Mouse (Mus musculus) frontal cortex, postnatal 10 days (tissue): ENCODE measurements around the gene Pfkl.
"Not testable (repeated sequence)": the region's sequence is repeated elsewhere in the genome, so short reads cannot be mapped to it uniquely, and the experiment has no call there.

Source experiments
- DNase-seq, 2 experiments: peaks; one replicate each; pipeline ENCODE4 v3.0.0; 2022; ENCODE audit warnings: low spot score in 2 of 2, mixed read lengths in 1 of 2

The Pfkl gene

DNA sequence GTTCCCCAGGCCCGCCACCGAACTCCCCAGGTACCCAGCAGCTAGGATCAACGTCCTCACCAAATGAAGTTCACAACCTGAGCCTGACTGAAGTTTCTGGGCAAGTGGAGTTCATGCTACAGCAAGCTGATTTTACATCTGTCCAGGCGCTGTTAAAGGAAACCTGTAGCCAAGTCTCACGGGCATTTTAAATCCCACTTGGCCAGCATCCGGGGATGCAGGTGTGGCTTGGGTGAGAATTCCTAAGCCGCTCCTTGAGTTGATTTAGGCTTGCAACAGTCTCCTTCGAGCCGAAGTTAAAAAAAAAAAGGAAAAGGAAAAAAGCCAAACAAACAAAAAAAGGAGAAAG is at the start of gene Pfkl:
Gene Pfkl, minus strand, starts transcription at position 139 of the 349 bp plus-strand sequence.
- DNase-seq, result no peak

DNA sequence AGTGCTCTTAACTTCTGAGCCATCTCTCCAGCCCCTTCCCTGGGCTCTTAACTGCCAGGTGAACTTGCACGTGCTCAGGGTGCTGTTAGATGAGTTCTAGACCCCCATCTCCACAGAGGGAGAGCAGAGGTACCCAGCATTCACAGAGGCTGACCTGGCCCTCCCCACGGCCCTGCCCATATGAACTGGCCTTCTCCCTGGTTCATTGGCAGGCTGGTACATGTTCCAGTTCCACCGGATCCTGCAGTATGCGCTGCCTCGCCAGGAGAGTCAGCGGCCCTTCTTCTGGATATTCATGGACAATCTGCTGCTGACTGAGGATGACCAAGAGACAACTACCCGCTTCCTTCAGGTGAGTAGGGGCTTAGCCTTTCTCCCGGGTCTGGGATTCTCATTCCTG is 47.2 kb upstream of the Pfkl start:
- DNase-seq, result no peak

DNA sequence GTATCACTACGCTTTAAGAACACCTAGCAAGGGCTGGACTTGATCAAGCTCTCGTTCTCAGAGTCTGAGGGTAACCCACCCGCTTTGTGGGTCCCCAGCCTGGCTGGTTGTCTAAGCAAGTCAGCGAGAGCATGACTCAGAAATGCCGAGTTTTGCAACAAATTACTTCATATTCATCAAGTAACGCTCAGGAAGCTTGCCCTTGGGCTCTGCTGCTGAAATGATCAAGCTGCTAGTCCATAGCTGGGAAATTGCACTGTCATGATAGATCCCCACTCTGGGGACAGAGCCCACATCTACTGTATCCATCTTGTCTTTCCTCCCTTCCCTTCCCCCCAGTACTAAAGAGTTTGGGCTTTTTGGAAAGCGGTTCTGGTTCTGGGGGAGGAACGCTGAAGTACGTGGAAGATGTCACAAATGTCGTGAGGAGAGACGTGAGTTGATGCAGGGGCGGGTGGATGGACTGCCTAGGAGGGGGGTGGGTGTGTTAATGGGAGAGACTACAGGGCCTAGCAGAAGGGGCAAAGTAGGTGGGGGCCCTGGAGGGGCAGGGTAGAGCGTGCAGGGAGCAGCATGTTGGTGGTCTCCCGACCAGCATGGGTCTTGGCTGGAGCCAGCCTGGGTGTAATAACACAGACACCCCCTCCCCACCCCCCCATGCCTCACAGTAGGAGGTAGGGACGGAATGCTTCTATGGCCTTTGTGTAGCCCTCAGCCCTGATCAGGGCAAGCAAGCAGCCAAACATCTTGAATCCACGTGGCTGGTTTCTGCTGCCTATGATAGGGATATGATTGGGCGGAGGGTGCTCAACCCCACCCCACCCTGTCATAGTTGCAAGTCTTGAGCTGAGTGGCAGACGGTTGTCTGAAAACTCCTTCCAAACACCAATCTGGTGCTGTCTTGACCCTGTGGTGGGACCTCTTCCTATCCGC is 45.0 kb upstream of the Pfkl start:
- no peak for DNase-seq

- no peak for DNase-seq
Measured at GRCm38 (mm10) chr10:78049519-78050035, 39.7 kb upstream of the Pfkl start.

DNA sequence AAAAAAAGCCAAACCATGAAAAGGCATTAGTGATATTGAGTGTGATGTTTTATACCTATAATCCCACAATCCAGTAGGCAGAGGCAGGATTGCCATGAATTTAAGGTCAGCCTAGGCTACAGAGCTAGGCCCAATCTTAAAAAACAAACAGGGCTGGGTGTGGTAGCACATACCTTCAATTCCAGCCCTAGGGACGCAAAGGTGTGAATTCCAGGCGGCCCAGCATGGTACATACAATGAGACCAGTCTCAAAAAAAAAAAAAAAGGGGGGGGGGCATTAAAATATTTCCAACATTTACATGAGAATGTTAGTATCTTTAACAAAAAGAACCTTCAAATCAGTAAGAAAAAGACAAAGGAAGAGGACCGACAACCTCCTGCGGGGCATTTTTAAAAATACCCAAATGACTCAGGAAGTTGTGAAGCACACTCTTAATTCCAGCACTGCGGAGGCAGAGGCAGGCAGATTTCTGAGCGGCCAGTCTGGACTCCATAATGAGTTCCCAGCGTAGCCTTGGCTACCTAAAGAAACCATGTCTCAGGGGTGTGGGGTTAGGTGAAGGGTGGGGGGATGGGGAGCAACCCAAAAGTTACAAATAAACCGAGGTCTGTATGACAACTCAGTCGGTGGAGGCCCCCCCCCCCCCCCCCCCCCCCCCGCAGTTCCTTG is 38.3 kb upstream of the Pfkl start:
- DNase-seq, result no peak

DNA sequence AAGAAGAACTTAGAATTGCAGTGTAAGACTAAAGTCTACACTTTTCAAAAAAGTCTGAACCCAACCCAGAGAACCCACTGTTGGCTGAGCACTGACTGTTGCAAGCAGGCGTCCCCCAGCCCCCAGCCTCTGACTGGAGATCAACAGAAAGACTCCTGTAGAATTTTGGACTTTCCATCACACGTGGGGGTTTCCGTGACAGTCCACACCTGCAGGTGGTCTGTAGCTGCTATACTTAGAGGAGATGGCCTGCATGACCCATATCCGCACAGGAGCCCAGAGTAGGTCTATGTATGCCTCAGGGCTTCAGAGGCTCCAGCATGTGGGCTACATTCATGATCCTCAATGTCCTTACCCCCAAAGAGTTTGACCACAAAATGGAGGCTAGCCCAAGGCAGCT is 36.5 kb upstream of the Pfkl start:
- no peak for DNase-seq

DNA sequence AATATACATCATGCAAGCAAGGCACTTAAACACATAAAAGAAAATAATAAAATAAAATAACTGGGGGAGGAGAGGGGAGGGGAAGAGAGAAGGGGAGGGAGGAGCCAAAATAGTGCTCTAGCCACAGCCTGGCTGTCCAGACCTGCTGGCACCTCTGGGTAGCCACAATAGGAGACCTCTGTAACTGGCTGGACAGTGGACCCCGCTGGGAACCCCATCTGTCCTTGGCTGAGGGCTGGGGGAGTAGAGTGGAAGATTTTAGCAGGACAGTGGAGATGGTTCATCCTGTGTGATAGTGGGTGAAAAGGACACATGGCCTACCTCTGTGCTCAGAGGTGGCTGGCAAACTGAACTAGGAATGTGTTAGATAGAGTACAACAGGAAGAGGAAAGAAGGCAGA is 34.6 kb upstream of the Pfkl start:
- DNase-seq, result no peak

DNA sequence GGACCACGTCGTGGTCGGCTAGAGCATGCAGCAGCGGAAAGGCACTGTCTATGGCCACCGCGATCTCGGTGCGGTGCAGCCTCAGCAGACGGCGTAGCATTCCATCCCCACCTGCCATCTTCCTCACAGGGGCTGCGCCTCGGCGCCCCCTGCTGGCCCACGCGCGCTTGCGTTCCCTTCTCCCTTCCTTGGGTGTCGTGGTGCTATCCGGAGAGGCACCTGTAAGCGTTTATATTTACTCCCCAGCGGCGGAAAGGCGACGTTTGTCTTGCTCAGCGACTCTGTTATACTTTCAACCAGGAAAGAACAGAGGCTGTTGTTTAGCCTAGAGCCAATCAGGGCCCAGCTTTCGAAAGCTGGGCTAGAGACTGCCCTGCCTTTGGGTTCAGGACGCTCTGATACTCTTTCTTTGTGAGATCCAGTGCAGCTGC is 33.5 kb upstream of the Pfkl start, which contains the start of gene Aire:
Gene Aire, minus strand, starts transcription at position 205 of the 431 bp plus-strand sequence.
- DNase-seq, result peak in 1 of 2 experiments; percentile 48

DNA sequence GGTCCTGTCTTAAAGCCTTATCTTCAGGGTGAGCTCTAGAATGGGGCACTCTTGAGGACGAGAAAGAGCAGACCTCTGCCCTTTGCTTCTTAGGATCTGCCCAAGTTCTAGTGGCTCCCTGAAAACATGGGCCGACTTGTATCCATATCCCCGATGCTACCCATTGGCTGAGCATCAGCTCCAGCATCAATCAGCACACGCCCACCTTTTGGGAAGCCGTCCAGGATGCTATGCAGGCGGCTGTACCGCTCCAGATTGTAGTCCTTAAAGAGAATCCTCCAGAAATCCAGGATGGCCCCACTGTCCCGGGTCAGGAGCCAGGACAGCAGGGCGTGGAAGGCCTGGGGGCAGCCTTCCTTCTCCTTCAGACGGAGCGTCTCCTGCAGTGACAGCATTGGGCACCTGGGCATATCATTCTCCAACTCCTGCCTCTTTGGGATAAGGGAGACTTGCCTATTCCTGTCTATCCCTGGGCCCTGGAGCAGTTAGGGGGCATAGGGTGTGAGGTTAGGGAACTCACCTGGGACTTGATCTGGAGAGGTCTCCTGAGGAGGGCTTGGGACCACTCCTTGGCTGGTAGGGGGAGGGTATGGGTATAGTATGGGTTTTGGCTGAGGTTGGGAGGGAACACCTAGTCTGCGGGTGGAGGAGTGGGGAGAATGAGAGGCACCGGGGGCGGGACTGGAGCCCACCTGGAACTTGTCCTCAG is 33.0 kb upstream of the Pfkl start:
- no peak for DNase-seq

DNA sequence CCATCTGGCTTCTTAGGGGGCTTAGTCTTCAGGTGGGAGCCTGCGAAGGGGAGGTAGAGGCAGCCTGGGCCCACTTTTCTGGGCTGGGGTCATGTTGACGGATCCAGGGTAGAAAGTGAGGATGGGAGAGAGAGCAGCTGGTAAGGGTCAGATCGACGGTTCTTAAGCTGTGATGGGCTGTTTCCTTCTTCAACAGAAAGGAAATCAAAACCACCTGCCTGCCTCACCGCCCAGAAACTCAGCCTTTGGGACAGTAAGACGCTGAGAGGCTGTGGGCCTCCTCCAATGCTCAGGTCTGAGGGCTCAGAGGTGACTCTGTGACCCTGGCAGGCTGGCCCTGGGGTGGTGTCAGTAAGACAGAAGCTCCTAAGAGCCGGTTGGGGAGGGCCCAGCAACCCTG is 32.2 kb upstream of the Pfkl start:
- no peak for DNase-seq

DNA sequence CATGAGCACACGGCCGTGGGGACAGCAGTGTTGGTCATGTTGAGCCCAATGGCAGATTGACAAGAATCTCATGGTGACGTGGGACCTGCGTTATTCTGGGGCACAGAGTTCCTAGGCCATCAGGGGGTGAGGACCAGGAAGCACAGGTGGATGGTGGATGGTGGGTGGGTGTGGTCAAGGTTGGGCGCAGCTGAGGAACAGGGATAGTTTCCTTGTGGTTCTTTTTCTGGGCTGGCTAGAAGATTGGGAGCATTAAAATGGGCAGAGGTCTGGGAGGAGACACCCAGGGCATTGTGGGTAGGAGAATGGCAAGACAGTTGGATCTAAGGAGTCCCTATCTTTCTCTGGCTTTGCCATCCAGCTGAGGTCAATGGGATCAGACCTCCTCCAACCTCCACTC is 31.8 kb upstream of the Pfkl start, which contains the start of gene Dnmt3l:
Gene Dnmt3l, plus strand, starts transcription at position 301 of the 400 bp plus-strand sequence.
- no peak for DNase-seq

GRCm38 (mm10) chr10:78037139-78037538 is 27.3 kb upstream of the Pfkl start:
- DNase-seq, result no peak

GRCm38 (mm10) chr10:78031987-78032386 is 22.1 kb upstream of the Pfkl start:
- DNase-seq, result no peak

- DNase-seq, result no peak
Measured at GRCm38 (mm10) chr10:78029080-78029479, 19.2 kb upstream of the Pfkl start.

DNA sequence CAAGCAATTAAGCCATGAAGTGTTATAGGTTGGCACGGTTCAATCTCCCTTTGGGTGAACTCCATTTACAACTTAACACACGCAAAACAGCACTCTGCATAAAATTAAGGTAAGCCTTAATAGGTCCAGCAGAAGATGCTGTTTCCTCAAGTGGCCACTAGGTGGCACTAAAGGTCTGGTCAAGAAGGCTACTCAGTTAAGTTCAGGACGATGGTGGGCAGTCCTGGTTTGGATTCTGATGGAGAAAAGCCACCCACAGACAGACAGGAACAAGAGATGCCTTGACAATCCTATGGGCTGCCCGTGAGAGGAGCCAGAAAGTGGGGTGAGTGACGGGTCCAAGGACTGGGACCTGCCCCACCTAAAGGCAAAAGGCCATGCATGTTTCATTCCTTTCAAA is 18.2 kb upstream of the Pfkl start:
- peak in 1 of 2 experiments; percentile 61 for DNase-seq

DNA sequence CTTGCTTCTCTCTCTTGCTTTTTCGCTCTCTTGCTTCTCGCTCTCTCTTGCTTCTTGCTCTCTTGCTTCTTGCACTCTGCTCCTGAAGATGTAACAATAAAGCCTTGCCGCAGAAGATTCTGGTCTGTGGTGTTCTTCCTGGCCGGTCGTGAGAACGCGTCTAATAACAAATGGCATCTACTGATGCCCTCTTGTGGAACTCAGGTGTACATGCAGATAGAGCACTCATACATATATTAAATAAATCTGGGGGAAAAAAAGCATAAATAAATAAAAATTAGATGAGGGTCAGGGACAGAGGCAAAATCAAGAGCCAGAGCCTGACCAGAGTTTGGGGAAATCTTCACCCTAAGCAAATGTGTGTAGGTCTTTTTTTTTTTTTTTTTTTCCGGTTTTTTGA is 15.6 kb upstream of the Pfkl start:
- not testable (repeated sequence) for DNase-seq

DNA sequence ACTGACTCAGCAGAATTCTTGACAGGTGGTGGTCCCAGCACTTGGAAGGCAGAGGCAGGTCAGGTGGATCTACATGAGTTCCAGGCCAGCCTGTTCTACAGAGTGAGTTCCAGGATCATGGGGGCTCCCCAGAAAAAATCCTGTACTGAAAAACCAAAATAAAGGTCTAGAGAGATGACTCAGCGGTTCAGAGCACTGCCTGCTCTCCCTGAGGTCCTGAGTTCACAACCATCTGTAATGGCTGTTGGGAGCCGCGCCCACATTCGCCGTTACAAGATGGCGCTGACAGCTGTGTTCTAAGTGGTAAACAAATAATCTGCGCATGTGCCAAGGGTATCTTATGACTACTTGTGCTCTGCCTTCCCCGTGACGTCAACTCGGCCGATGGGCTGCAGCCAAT is 10.1 kb upstream of the Pfkl start:
- DNase-seq, result not testable (repeated sequence)

- no peak for DNase-seq
Measured at GRCm38 (mm10) chr10:78019291-78019690, 9.4 kb upstream of the Pfkl start.

DNA sequence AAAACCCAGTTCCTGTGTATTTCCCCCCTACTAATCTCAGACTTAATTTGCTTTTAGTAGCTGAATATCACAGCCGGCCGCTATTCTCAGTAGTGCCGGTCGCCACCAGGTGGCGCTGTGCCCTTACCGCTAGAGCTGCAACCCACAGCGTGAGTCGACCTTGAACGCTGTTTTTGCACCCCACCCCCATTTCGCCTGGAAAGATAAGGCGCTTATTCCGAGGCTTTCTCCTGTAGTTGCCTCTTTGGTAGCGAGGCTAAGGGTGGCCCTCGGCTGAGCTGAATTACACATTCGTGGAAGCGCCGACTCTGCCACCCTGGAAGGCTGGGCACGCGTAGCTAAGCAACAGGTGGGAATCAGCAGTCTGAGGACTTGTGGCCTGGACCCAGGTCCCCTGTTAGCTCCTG is 8.9 kb upstream of the Pfkl start:
- peak in 1 of 2 experiments; percentile 69 for DNase-seq

GRCm38 (mm10) chr10:78016366-78016765 is 6.5 kb upstream of the Pfkl start:
- no peak for DNase-seq

DNA sequence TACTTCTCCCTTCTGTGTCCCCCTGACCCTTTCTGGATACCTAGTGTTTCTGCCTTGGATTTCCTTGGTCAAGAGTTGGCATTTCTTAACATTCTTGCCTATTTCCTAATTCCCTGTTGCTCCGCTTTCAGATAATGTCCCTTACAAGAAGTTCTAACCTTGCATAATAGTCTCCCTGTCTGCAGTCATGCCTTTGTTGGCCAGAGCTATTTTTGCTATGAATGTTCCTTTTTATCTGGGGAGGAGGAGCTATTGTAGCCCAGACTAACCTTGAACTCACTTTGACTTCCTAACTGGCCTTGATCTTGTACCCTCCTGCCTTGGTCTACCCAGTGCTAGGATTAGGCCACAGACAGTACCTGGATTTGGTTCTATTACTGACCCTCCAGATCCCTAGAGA is 5.6 kb upstream of the Pfkl start:
- no peak for DNase-seq
